Mouse (Mus musculus) cerebellum, postnatal 10 days (tissue): ENCODE data around the gene Trappc13.
A peak's percentile ranks its signal among the peaks of the same experiment; 100 is the strongest.

Experiments used
- DNase-seq, 2 experiments: peaks; one replicate each; pipeline ENCODE4 v3.0.0; 2021; ENCODE audit warnings: mixed read lengths in 2 of 2

Trappc13 gene

DNA sequence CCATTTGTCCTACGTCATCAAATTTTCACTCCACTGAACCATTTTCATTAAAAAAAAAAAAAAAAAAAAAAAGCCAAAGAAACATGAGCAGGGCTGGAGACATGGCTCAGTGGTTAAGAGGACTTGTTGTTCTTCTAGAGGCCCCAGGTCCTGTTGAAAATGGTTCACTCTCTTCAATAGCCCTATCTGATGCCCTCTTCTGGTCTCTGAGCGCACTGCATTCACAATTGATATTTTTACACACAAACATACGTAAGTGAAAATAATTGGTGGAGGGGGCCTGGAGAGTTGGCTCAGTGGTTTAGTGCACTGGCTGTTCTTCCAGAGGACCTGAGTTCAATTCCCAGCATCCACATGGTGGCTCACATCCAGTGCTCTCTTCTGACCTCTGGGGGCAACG lies 64.5 kb downstream of the Trappc13 start:
- DNase-seq: peak; percentile 12 to 34

GRCm38 (mm10) chr13:104112266-104112900 lies 65.9 kb downstream of the Trappc13 start:
- peak; percentile 12 to 21 for DNase-seq

GRCm38 (mm10) chr13:104110526-104110925 lies 67.7 kb downstream of the Trappc13 start:
- DNase-seq: no peak

DNA sequence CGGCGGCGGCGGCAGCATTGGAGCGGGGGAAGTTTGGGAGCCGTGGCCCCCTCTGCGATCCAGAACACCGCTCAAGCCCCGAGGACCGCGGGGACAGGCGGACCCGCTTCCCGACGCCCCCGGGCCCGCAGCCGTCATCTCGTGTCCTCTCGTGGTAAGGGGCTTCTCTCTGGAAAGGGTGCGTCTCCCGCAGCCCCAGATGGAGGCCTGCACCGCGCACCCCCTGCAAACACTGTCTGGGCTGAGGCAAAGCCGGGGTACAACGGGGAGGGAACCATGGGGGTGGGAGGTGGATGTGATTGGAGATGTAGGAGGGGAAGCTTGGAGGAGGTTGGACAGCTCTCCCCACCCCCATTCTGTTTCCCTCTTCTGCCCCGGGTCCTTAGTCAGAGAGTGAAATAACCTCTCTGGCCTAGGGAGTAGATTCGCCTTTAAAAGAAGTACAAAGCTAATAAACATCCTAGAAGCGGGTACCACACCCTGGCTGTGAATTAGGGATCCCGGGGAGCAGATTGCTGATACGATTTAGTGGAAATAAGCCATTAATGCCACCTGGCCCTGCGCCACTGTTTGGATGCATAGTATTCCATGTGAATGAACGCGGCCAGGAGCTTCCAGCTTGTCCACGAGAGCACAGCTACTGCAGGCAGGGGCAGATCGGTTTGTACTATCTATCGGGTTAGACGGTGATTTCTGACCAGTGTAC lies 68.3 kb downstream of the Trappc13 start:
- DNase-seq: peak; percentile 83 to 85

DNA sequence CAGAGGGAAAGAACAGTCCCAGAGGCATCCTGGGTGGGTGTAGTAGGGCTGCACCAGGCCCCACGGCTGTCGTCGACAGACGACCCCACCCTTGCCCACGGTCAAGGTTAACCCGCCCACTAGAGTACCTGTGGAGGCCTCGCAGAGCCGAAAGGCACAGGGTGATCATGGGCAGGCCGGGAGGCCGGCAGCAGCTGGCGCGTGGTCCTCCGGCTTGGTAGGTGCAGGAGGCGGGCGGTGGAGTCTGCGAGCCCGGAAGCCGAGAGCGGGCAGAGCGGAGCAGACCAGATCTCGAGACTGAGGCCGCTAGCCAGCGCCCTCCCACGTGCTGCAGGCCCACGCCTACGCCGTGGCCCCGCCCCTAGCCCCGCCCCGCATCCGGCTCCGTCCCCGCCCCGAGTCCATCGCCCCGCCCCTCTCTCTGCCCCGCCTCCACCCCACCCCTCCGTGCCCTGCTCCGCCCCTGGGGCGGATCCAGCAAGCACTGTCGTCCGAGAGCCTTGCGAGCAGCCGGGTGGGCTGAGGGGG lies 68.9 kb downstream of the Trappc13 start, which contains the start of the genes Nln and Sgtb:
Nln (minus strand) TSS at position 327 of the 528 bp plus-strand sequence.
Sgtb (plus strand) TSS at position 454 of the 528 bp plus-strand sequence.
- peak; percentile 97 for DNase-seq

DNA sequence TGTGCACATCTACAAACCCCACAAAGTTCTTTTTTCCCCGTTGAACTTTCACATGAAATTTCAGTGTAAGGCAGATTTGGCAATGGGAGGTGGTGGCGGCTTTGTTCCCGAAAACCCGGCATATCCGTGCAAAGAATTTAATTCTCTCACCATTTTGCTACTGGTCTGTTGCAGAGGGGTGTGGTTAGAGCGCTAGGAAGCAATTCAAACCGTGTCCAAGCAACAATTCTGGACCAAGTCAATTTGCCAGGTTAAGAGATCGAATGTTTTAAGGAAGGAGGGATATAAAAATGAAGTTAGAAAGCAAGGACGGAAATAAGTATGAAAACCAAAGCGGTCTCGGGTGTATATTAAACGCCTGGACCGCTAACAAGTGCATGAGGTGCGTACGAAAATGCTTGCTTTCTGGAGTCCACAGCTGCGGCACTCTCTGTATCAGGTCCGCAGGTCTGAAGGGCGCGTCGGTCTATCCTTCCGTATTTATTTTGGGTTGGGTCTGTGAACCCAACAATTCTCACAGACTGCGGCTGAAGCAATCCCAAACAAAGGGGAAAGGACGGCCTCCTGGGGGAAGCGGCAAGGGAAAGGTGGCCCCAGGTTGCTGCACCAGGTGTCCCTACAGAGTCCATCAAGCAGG lies 69.5 kb downstream of the Trappc13 start:
- DNase-seq: peak; percentile 22 to 33

GRCm38 (mm10) chr13:104101606-104102235 lies 76.5 kb downstream of the Trappc13 start:
- no peak for DNase-seq

DNA sequence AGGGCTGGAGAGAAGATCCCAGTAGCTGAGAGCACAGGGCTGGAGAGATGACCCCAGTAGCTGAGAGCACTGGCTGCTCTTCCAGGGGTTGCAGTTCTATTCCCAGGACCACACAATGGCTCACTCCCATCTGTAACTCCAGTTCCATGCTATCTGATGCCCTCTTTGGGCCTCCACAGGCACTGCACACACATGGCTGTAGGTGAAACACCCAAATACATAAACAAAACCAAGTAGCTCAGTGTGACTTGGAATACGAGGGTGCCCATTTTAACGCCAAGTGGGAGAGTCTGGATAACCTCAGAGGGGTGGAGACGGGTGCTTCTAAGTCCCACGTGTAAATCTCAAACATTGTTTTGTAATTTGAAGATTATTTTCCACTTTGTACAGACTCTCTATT lies 77.9 kb downstream of the Trappc13 start:
- DNase-seq: no peak

- DNase-seq: no peak
Observed at GRCm38 (mm10) chr13:104097190-104097589, 81.1 kb downstream of the Trappc13 start.

GRCm38 (mm10) chr13:104095955-104096354 lies 82.3 kb downstream of the Trappc13 start:
- no peak for DNase-seq

GRCm38 (mm10) chr13:104094531-104095385 lies 83.5 kb downstream of the Trappc13 start:
- DNase-seq: no peak
